In the genomic region with DNA sequence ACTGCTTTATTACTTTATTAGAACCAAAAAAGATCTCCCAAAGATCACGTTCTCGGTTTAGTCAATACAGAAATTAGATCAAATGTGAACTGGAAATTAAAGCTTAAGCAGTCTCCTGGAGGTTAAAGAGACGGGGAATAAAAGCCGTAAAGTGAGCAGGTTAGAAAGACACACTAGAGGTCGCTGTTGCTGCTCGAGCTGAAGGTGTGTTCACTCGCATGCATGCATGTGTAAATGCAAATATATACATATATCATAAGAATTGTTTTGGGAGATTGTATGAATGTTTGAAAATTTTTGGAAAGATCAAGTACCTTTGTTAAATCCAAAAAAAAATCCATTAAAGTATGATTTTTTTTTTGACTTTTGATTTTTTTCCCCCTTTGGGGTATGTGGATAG, we compare ENCODE assay signal across 8 mouse cellular contexts.
A peak's percentile ranks its signal among the peaks of the same experiment; 100 is the strongest.
DNase-seq lines count a peak whose midpoint lies in the region; ATAC-seq and TF ChIP-seq lines count a peak whose summit lies in the region.

No protein-coding gene starts in this region.

- no peak overlapping the region for H3K9ac ChIP-seq in hindbrain, embryonic 14.5 days
- no peak overlapping the region for H3K9ac ChIP-seq in hindbrain, embryonic 16.5 days (ENCODE audit: low read depth, low read length)
- no peak overlapping the region for H3K9ac ChIP-seq in lung, embryonic 14.5 days

- no peak for ATAC-seq in hindbrain, embryonic 14.5 days (ENCODE audit: low FRiP score)
- no peak for ATAC-seq in hindbrain, embryonic 16.5 days
- no peak for ATAC-seq in lung, embryonic 14.5 days (ENCODE audit: insufficient read depth)

- H3K4me3 ChIP-seq in hindbrain, embryonic 14.5 days (replicated peaks; ENCODE audit: low read length), result no peak overlapping the region
- H3K4me3 ChIP-seq in hindbrain, embryonic 16.5 days (ENCODE audit: low read length), result no peak overlapping the region
- H3K4me3 ChIP-seq in embryonic facial prominence, embryonic 10.5 days, result no peak overlapping the region
- no peak overlapping the region for H3K4me3 ChIP-seq in lung, embryonic 14.5 days (ENCODE audit: low read depth, low read length)

- peak; percentile 79 for DNase-seq in hindbrain, embryonic 14.5 days (ENCODE audit: low spot score)
- DNase-seq in A20 (ENCODE audit: low read depth, low spot score), result peak; percentile 28
- DNase-seq in ZHBTc4 (ENCODE audit: low read depth, low spot score), result peak; percentile 67
- DNase-seq in embryonic facial prominence, embryonic 10.5 days (ENCODE audit: low spot score), result peak; percentile 19
- DNase-seq in lung, embryonic 14.5 days, result peak; percentile 83
- no peak for DNase-seq in spleen, postnatal 14 days (ENCODE audit: low spot score in 2 of 2)
- DNase-seq in natural killer cell, adult 2 months (ENCODE audit: low spot score in 2 of 2), result no peak

- no peaks in the 10 kb centered on the region for H3K27me3 ChIP-seq in hindbrain, embryonic 14.5 days (ENCODE audit: control insufficient read depth, insufficient read depth, low read length)
- H3K27me3 ChIP-seq in hindbrain, embryonic 16.5 days (replicated peaks; ENCODE audit: control insufficient read depth, insufficient read depth, low read length), result no peaks in the 10 kb centered on the region
- no peaks in the 10 kb centered on the region for H3K27me3 ChIP-seq in embryonic facial prominence, embryonic 10.5 days (replicated peaks; ENCODE audit: low read depth, poor library complexity, severe bottlenecking)
- H3K27me3 ChIP-seq in lung, embryonic 14.5 days (ENCODE audit: insufficient read depth, low read length), result no peaks in the 10 kb centered on the region

- WGBS in hindbrain, embryonic 14.5 days, result 41% methylated on average over 7 of the region's 7 CpGs
- WGBS in hindbrain, embryonic 16.5 days, result 41% methylated on average over 7 of the region's 7 CpGs
- WGBS in embryonic facial prominence, embryonic 10.5 days, result 54% methylated on average over 7 of the region's 7 CpGs
- 51% methylated on average over 7 of the region's 7 CpGs for WGBS in lung, embryonic 14.5 days

- no peaks in the 10 kb centered on the region for H3K4me1 ChIP-seq in hindbrain, embryonic 14.5 days (replicated peaks; ENCODE audit: control insufficient read depth, insufficient read depth, low read length)
- no peaks in the 10 kb centered on the region for H3K4me1 ChIP-seq in hindbrain, embryonic 16.5 days (ENCODE audit: control insufficient read depth, insufficient read depth, low read depth, low read length)
- 0 out of 2 replicates have a peak, but pooled peaks cover 3% of the 10 kb centered on the region for H3K4me1 ChIP-seq in embryonic facial prominence, embryonic 10.5 days
- no peaks in the 10 kb centered on the region; the same call in 1 of the 2 replicates for H3K4me1 ChIP-seq in lung, embryonic 14.5 days (ENCODE audit: insufficient read depth)

- H3K36me3 ChIP-seq in hindbrain, embryonic 14.5 days (replicated peaks; ENCODE audit: control insufficient read depth, insufficient read depth), result no peaks in the 10 kb centered on the region
- no peaks in the 10 kb centered on the region for H3K36me3 ChIP-seq in hindbrain, embryonic 16.5 days (ENCODE audit: control insufficient read depth, insufficient read depth, low read length)
- H3K36me3 ChIP-seq in embryonic facial prominence, embryonic 10.5 days (replicated peaks), result no peaks in the 10 kb centered on the region
- H3K36me3 ChIP-seq in lung, embryonic 14.5 days (ENCODE audit: insufficient read depth), result no peaks in the 10 kb centered on the region

- peak; percentile 66 for TF ChIP-seq CTCF in lung, embryonic 14.5 days (IDR thresholded peaks at IDR 0.05; ENCODE audit: low read depth)

- no peak overlapping the region for H3K27ac ChIP-seq in hindbrain, embryonic 14.5 days
- no peak overlapping the region for H3K27ac ChIP-seq in hindbrain, embryonic 16.5 days (ENCODE audit: low read depth, low read length)
- H3K27ac ChIP-seq in embryonic facial prominence, embryonic 10.5 days (replicated peaks), result no peak overlapping the region
- H3K27ac ChIP-seq in lung, embryonic 14.5 days (ENCODE audit: low read depth), result no peak overlapping the region

- no peak overlapping the region for H3K4me2 ChIP-seq in hindbrain, embryonic 14.5 days (replicated peaks)
- no peak overlapping the region for H3K4me2 ChIP-seq in hindbrain, embryonic 16.5 days (ENCODE audit: low read length)
- H3K4me2 ChIP-seq in lung, embryonic 14.5 days, result no peak overlapping the region

- H3K9me3 ChIP-seq in hindbrain, embryonic 14.5 days (ENCODE audit: control insufficient read depth, low read length), result no peaks in the 10 kb centered on the region
- H3K9me3 ChIP-seq in hindbrain, embryonic 16.5 days (ENCODE audit: control insufficient read depth, low read length), result no peaks in the 10 kb centered on the region
- H3K9me3 ChIP-seq in embryonic facial prominence, embryonic 10.5 days, result no peaks in the 10 kb centered on the region
- no peaks in the 10 kb centered on the region for H3K9me3 ChIP-seq in lung, embryonic 14.5 days (ENCODE audit: low read depth, low read length)

Comparison
In these comparisons a context has a peak if more than half of its experiments do, and no peak if none do; other contexts are left out.
1. DNase-seq: peak in hindbrain, embryonic 14.5 days (single experiment), A20 (single experiment), ZHBTc4 (single experiment), embryonic facial prominence, embryonic 10.5 days (single experiment) and lung, embryonic 14.5 days (single experiment); none in spleen, postnatal 14 days (0 of 2) and natural killer cell, adult 2 months (0 of 2).